Mouse (Mus musculus) ES-Bruce4 (cell line): ENCODE results near the gene Fmnl2. TPM values are rescaled to one million over a fixed set of nuclear protein-coding genes. Genes with fewer than 3 reads are reported as not detected.

Source experiments
- H3K27ac ChIP-seq: 2 replicates; pipeline ENCODE4 v1.5.1; 2012; ENCODE audit warnings: low read length, inconsistent platforms; ENCODE audit not compliant: insufficient read depth
- H3K27me3 ChIP-seq: 2 replicates; pipeline ENCODE4 v1.6.1; 2012; ENCODE audit warnings: mild to moderate bottlenecking, low read length, inconsistent platforms; ENCODE audit not compliant: control insufficient read depth, poor library complexity, insufficient read depth, severe bottlenecking
- H3K36me3 ChIP-seq: 2 replicates; pipeline ENCODE4 v1.6.1; 2012; ENCODE audit warnings: inconsistent platforms, mild to moderate bottlenecking, low read length, moderate library complexity; ENCODE audit not compliant: control insufficient read depth, poor library complexity, insufficient read depth, severe bottlenecking
- H3K4me1 ChIP-seq: one replicate; pipeline ENCODE4 v1.8.1; 2011; ENCODE audit warnings: low read length; ENCODE audit not compliant: control insufficient read depth, insufficient read depth
- H3K4me3 ChIP-seq: 2 replicates; pipeline ENCODE4 v1.5.1; 2011; ENCODE audit warnings: low read depth, mild to moderate bottlenecking, low read length
- H3K9ac ChIP-seq: 2 replicates; pipeline ENCODE4 v1.6.1; 2012; ENCODE audit warnings: low read depth, mild to moderate bottlenecking, inconsistent platforms; ENCODE audit not compliant: poor library complexity, severe bottlenecking
- H3K9me3 ChIP-seq: replicated peaks from 2 replicates; pipeline ENCODE4 v1.6.1; 2012; ENCODE audit warnings: mild to moderate bottlenecking, low read length, inconsistent platforms; ENCODE audit not compliant: control insufficient read depth, poor library complexity, insufficient read depth, severe bottlenecking
- CTCF ChIP-seq: IDR thresholded peaks from one replicate; pipeline ENCODE4 v1.8.1; 2011; ENCODE audit warnings: low read depth, low read length
- EP300 ChIP-seq: IDR thresholded peaks from 2 replicates; pipeline ENCODE4 v1.6.1; 2011; ENCODE audit warnings: low read depth, low read length; ENCODE audit not compliant: insufficient read depth
- POLR2A ChIP-seq: IDR thresholded peaks from one replicate; pipeline ENCODE4 v1.8.1; 2011; ENCODE audit warnings: low read length; ENCODE audit not compliant: insufficient read depth
- polyA plus RNA-seq: library from polyadenylated mRNA; stranded (reverse); fragments of >200 nt; gene quantifications from 2 replicates; pipeline ENCODE4 v1.2.4, GENCODE M21; 2011; ENCODE audit warnings: low read depth; ENCODE audit not compliant: missing spikeins, insufficient read depth, insufficient read length

Fmnl2 gene
- polyA plus RNA-seq, 1 experiment: 55.7 TPM

GRCm38 (mm10) chr2:52860111-52860775 lies 2.6 kb downstream of the Fmnl2 start:
- H3K4me3 ChIP-seq: no peak overlapping the region
- no peak overlapping the region for H3K27ac ChIP-seq
- H3K9me3 ChIP-seq: no peaks in the 10 kb centered on the region
- no peak overlapping the region for H3K9ac ChIP-seq
- TF ChIP-seq CTCF: no peak
- TF ChIP-seq EP300: no peak
- no peak for TF ChIP-seq POLR2A
- H3K4me1 ChIP-seq: no peaks in the 10 kb centered on the region
- no peaks in the 10 kb centered on the region for H3K27me3 ChIP-seq
- no peaks in the 10 kb centered on the region for H3K36me3 ChIP-seq

GRCm38 (mm10) chr2:52862046-52862759 lies 4.5 kb downstream of the Fmnl2 start:
- no peak overlapping the region for H3K4me3 ChIP-seq
- H3K27ac ChIP-seq: no peak overlapping the region
- H3K27me3 ChIP-seq: no peaks in the 10 kb centered on the region
- no peaks in the 10 kb centered on the region for H3K4me1 ChIP-seq
- H3K9me3 ChIP-seq: no peaks in the 10 kb centered on the region
- H3K36me3 ChIP-seq: no peaks in the 10 kb centered on the region
- TF ChIP-seq EP300 (no peak), POLR2A (no peak), CTCF (no peak)
- no peak overlapping the region for H3K9ac ChIP-seq

- H3K9me3 ChIP-seq: no peaks in the 10 kb centered on the region
These were observed 5.1 kb downstream of the Fmnl2 start for GRCm38 (mm10) chr2:52862760-52863124.

GRCm38 (mm10) chr2:52864635-52865034 lies 7.0 kb downstream of the Fmnl2 start:
- Histone ChIP-seq H3K9me3 (no peaks in the 10 kb centered on the region), H3K4me3 (no peak overlapping the region), H3K27me3 (no peaks in the 10 kb centered on the region), H3K4me1 (no peaks in the 10 kb centered on the region), H3K27ac (no peak overlapping the region), H3K9ac (no peak overlapping the region), H3K36me3 (no peaks in the 10 kb centered on the region)
- TF ChIP-seq POLR2A (no peak), EP300 (no peak), CTCF (no peak)

More at GRCm38 (mm10) chr2:52862760-52863124, 5.1 kb downstream of the Fmnl2 start:
- Histone ChIP-seq H3K36me3 (no peaks in the 10 kb centered on the region), H3K9ac (no peak overlapping the region), H3K27me3 (no peaks in the 10 kb centered on the region), H3K4me1 (no peaks in the 10 kb centered on the region), H3K4me3 (no peak overlapping the region), H3K27ac (no peak overlapping the region)
- no peak for TF ChIP-seq CTCF
- TF ChIP-seq EP300: no peak
- no peak for TF ChIP-seq POLR2A

GRCm38 (mm10) chr2:52866151-52866550 lies 8.5 kb downstream of the Fmnl2 start:
- H3K27ac ChIP-seq: no peak overlapping the region
- no peaks in the 10 kb centered on the region for H3K36me3 ChIP-seq
- H3K27me3 ChIP-seq: no peaks in the 10 kb centered on the region
- no peak overlapping the region for H3K9ac ChIP-seq
- no peak overlapping the region for H3K4me3 ChIP-seq
- H3K4me1 ChIP-seq: no peaks in the 10 kb centered on the region
- no peaks in the 10 kb centered on the region for H3K9me3 ChIP-seq
- no peak for TF ChIP-seq POLR2A
- no peak for TF ChIP-seq CTCF
- no peak for TF ChIP-seq EP300

- Histone ChIP-seq H3K27me3 (no peaks in the 10 kb centered on the region), H3K9me3 (no peaks in the 10 kb centered on the region), H3K36me3 (no peaks in the 10 kb centered on the region), H3K27ac (no peak overlapping the region), H3K4me3 (no peak overlapping the region), H3K9ac (no peak overlapping the region), H3K4me1 (no peaks in the 10 kb centered on the region)
- TF ChIP-seq CTCF (no peak), EP300 (no peak), POLR2A (no peak)
These were observed 10.1 kb downstream of the Fmnl2 start for GRCm38 (mm10) chr2:52867781-52868180.
